Mouse (Mus musculus) heart, adult 9 months (tissue): ENCODE results near the gene Ccdc57.
"Not testable (repeated sequence)": the region's sequence is repeated elsewhere in the genome, so short reads cannot be mapped to it uniquely, and the experiment has no call there.

ENCODE experiments used
- DNase-seq, 2 experiments: peaks; one replicate each; pipeline ENCODE4 v3.0.0; 2022; ENCODE audit warnings: low spot score in 2 of 2

Ccdc57 gene

DNA sequence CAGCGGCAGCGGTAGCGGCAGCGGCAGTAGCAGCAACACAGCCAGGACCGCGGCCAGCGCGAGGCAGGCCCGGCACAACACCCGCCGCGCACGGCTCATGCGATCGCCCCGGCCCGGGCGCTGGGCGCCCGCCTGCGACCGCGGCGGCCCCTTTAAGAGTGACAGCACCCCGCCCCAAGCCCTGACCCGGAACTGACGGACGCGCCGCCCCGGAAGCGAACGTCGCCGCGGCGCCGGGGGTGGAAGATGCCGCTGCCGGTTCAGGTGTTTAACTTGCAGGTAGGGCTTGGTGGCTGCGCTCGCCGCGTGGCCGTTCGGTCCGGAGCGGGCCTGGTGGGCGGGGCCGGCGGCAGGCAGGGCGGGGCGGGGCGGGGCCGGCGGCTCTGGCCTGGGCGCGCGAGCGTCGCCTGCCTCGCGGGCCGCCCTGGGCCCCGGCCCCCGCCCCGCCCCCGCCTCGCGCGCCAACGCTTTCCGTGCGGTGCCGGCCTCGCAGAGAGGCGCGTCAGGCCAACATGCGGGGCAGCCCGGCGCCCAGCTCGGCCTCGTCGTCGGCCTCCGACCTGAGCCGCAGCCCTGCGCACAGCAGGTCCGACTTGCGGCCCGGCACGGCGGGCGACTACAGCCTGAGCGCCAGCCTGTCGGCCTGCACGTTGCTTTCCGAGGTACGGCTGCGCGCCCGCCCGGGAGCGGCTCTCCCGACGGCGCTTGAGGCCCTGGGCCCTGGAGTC lies 148.4 kb downstream of the Ccdc57 start, which contains the start of the genes Rfng and Gps1:
Rfng (minus strand) TSS at position 144 of the 728 bp plus-strand sequence.
Gps1 (plus strand) TSS at position 209 of the 728 bp plus-strand sequence.
- peak; percentile 78 to 81 for DNase-seq

DNA sequence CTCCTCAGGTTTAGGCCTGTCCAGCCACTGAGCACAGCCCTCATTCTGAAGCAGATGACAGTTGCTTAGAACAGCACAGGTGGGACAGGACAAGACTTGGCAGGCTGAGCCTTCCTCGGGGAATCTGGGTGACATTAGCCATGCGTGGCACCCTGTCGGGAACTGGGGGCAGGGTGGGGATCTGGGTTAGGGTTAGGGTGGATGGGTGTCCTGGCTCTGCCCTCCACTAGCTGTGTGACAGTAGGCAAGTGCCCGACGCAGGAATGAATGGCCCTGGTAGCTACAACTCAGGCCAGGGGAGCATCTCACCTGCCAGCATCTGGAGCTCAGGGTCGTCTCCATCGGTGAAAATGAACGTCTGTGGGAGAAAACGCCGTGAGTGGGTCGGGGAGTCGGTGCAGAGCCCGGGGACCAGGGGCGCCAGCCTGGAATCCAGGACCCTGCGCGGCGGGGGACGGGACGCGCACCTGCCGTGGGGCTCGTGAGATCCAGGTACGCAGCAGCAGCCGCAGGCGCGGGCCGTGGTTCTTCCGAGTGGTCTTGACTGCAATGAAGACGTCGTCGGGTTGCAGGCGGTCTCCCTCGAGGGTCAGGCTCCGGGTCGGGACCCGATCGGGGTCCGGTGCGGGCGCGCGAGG lies 149.1 kb downstream of the Ccdc57 start:
- no peak for DNase-seq

DNA sequence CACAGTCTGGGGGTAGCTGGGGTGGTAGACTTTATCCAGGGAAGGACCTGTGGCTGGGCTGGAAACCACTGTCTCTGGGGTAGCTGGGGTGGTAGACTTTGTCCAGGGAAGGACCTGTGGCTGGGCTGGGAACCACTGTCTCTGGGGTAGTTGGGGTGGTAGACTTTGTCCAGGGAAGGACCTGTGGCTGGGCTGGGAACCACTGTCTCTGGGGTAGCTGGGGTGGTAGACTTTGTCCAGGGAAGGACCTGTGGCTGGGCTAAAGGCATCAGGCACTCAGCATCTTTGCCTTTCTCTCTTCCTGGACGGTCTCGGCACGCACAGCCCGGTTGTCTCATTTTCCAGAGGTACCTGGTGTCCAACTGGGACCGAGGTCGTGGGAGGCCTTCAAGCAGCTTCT lies 151.3 kb downstream of the Ccdc57 start:
- not testable (repeated sequence) for DNase-seq

DNA sequence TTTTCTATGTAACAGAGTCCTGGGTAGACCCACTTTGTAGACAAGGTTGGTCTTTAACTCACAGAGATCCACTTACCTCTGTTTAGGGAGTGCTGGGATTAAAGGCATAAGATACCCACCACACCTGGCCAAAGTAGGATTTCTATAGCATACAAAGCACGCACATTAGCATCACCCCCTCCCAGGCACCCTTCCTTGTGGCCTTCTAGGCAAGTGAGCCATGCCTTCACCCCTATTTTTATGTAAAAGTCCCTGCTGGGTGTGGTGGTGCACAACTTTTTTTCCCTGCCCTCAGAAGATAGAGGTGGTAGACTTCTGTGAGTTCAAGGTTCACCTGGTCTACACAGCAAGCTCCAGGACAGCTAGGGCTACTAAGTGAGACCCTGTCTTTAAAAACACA lies 152.8 kb downstream of the Ccdc57 start:
- no peak for DNase-seq

DNA sequence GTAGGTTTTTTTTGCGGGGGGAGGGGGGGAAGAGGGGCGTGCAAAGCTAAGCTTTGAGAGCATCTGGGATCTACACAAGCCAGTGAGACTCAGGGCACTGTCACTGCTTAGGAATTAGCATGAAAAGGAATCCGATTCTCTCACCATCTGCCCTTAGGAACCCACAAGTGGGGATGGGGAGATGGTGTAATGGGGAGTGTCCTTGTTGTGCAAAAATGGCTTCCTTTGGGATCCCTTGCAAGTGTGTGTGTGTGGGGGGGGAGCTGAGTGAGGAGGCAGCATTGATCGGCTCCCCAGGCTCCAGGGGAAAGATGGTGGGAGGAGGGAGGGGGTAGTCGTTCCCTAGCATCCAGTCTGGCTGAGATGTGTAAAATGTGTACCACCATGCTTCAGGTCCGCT lies 155.5 kb downstream of the Ccdc57 start:
- no peak for DNase-seq
